Mouse (Mus musculus): ENCODE data around the gene Nup153. TPM values are rescaled to one million over a fixed set of nuclear protein-coding genes. Genes with fewer than 3 reads are reported as not detected.

Gene Nup153
- polyA plus RNA-seq, 1 experiment from 2014 or later, result 37.5 TPM

DNA sequence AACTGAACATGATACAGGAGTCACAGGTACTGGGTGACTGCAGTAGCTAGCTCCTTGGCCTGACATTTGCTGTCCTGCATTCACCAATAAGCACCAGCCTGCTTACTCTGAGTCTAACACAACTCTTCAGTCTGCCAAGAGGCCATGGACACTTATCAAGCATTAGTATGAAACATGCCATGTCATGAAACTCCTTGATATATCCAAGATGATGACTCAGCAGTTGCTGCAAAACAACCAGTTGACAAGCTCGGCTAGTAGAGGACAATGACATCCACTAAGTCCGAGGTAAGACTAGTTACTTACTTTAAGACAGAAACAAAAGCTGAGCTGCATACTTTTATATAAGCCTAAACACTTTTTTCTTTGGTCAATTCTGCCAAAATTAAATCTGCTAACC, 2.5 kb downstream of the Nup153 start:
- no peaks in the 10 kb centered on the region for H3K36me3 ChIP-seq (replicated peaks)
- peak overlapping the region; percentile 99 for H3K4me3 ChIP-seq
- no peak overlapping the region for H3K27ac ChIP-seq
- peaks cover 26% of the 10 kb centered on the region for H3K4me1 ChIP-seq
- H3K27me3 ChIP-seq (ENCODE audit: poor library complexity, severe bottlenecking), result no peaks in the 10 kb centered on the region
- no peaks in the 10 kb centered on the region for H3K9me3 ChIP-seq
- 40% methylated on average over 2 of the region's 2 CpGs for WGBS
- no peak for DNase-seq (ENCODE audit: extremely low spot score, low spot score)

DNA sequence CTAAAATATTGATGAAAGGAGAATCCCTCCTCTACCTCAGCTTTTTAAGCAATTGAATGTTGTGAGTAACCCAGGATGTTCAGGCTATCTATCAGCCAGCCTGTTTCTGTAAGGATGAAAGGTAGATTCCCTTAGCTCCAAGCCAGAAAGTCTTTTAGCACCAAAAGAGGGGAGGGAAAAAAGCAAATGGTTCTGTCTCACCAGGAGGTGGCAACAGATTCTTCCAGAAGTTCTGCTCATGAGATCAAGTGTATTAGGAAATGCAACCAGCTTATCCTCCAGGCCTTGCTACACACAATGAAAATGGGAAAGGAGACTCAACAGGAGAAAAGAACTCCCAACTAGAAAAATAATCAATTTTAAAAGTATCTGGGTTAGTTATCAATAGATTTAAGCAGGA, 3.4 kb downstream of the Nup153 start:
- H3K4me3 ChIP-seq, result peak overlapping the region; percentile 99; the same call in 1 of the 2 replicates
- H3K4me1 ChIP-seq, result peaks cover 26% of the 10 kb centered on the region
- H3K9me3 ChIP-seq, result no peaks in the 10 kb centered on the region
- DNase-seq (ENCODE audit: extremely low spot score, low spot score), result no peak
- H3K36me3 ChIP-seq (replicated peaks), result peaks cover 7% of the 10 kb centered on the region
- H3K27ac ChIP-seq, result no peak overlapping the region
- H3K27me3 ChIP-seq (ENCODE audit: poor library complexity, severe bottlenecking), result no peaks in the 10 kb centered on the region

DNA sequence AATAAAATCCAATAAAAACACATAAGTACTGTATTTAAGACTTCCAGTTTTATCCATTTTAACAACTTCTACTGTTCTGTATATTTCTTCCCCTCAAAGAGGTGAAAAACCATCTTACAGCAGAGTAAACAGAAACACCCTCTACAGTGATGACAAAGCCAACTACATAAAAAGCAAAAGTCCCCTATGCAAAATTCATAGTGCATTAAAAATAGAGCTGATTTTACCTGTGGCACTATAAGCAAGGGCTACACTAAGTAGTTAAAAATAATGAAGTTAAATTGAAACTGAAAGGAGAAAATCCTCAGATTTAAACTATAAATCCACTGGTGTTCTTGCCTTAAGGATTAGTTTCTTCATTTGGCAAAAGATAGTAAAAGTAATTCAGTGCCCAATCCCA, 6.7 kb downstream of the Nup153 start:
- H3K27ac ChIP-seq, result no peak overlapping the region
- peaks cover 21% of the 10 kb centered on the region for H3K4me1 ChIP-seq
- DNase-seq (ENCODE audit: extremely low spot score, low spot score), result no peak
- H3K9me3 ChIP-seq, result no peaks in the 10 kb centered on the region
- no peak overlapping the region for H3K4me3 ChIP-seq
- peaks cover 21% of the 10 kb centered on the region for H3K36me3 ChIP-seq (replicated peaks)
- H3K27me3 ChIP-seq (ENCODE audit: poor library complexity, severe bottlenecking), result no peaks in the 10 kb centered on the region

DNA sequence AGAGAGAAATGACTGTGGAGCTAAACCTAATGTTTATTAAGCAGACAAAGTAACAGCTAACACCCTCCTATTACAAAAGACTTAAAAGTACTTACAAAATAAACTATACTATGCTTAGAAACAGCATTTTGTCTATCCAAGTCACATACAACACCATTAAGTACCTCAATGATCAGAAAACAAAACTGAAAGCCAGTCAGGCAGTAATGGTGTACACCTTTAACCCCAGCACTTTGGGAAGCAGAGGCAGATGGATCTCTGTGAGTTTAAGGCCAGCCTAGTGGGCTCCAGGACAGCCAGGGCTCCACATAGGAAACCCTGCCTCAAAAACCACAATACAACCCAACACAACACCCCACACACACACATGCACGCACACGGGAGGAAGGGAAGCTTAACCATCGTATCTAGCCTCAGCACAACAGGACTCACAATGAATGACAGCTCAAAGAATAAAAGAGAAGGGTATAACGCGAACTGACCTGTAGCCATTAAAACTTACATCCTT, 8.8 kb downstream of the Nup153 start:
- no peak overlapping the region for H3K27ac ChIP-seq
- peaks cover 40% of the 10 kb centered on the region for H3K36me3 ChIP-seq (replicated peaks)
- no peaks in the 10 kb centered on the region for H3K27me3 ChIP-seq (ENCODE audit: poor library complexity, severe bottlenecking)
- no peak overlapping the region for H3K4me3 ChIP-seq
- H3K4me1 ChIP-seq, result 0 out of 2 replicates have a peak, but pooled peaks cover 3% of the 10 kb centered on the region
- H3K9me3 ChIP-seq, result no peaks in the 10 kb centered on the region
- WGBS, result 91% methylated on average over 5 of the region's 5 CpGs
- DNase-seq (ENCODE audit: extremely low spot score, low spot score), result no peak

DNA sequence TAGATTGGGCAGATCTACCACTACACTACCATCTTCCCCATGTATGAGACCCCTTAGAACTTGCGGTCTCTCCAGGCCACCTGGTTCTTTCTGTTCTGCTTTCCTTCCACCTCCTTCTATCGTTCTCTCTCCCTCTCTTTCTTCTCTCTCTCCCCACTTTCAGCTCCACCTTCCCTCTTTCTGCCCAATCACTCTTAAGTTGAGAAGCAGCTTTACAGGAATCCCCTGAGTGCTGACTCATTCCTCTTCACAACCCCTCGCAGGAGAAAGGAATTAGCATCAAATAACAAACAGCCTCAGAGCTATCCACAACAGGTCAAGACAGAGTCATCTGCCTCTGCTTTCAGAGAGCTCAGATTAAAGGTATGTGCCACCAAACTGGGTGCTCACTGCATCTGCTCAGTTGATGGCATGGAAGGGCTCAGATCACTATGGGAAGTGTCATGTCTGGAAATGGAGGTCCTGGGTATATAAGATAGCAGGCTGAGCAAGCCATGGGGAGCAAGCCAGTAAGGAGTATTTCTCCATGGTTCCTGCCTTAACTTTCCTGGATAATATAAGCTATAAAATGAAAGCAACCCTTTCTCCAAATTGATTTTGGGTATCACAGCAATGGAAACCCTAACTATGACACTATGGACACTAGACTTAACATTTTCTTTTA, 11.6 kb downstream of the Nup153 start:
- DNase-seq (ENCODE audit: extremely low spot score, low spot score), result no peak
- Histone ChIP-seq H3K27ac (no peak overlapping the region), H3K36me3 (replicated peaks) (peaks cover 68% of the 10 kb centered on the region), H3K4me1 (0 out of 2 replicates have a peak, but pooled peaks cover 3% of the 10 kb centered on the region), H3K27me3 (ENCODE audit: poor library complexity, severe bottlenecking) (no peaks in the 10 kb centered on the region), H3K9me3 (no peaks in the 10 kb centered on the region), H3K4me3 (no peak overlapping the region)
- 81% methylated on average over 3 of the region's 3 CpGs for WGBS

DNA sequence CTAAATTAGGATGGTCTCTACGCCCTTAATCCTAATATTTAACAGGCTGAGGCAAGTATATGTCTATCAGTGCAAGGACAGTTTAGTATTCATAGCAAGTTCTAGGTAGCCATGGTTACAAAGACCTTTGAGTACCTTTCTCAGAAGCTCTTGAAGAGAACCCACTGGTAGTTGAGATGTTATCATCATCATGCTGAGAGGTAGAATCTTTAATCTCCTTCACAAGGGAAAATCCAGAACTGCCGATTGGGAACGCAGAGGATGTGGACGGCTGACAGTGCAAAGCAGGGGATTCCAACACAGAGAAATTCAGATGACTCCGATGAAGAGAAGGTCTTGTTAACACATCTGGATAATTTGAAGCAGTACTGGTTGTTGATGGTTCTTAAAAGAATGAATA, 14.3 kb downstream of the Nup153 start:
- Histone ChIP-seq H3K4me3 (no peak overlapping the region), H3K4me1 (no peaks in the 10 kb centered on the region), H3K36me3 (replicated peaks) (peaks cover 86% of the 10 kb centered on the region), H3K27ac (no peak overlapping the region), H3K9me3 (no peaks in the 10 kb centered on the region), H3K27me3 (ENCODE audit: poor library complexity, severe bottlenecking) (no peaks in the 10 kb centered on the region)
- WGBS, result 95% methylated on average over 5 of the region's 5 CpGs
- no peak for DNase-seq (ENCODE audit: extremely low spot score, low spot score)

DNA sequence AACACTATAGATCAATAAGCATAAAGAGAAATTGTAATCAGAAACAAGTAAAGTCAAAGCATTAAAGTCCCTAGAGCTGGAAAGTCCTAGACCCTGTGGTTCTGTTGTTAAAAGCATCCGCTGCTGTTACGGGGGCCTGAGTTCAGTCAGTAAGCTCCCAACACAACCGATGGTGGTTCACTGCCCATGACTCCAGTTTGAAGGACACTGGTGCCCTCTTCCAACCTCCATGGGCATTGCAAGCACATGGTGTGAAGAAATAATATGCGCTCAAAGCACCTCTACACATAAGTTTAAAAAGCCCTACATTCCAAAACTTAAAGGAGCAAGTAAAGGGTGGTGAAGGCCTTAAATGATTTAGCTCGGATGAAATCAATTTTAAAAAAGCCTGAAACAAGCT, 24.6 kb downstream of the Nup153 start:
- Histone ChIP-seq H3K4me1 (no peaks in the 10 kb centered on the region), H3K36me3 (replicated peaks) (peaks cover 92% of the 10 kb centered on the region), H3K27ac (no peak overlapping the region), H3K9me3 (no peaks in the 10 kb centered on the region), H3K27me3 (ENCODE audit: poor library complexity, severe bottlenecking) (no peaks in the 10 kb centered on the region), H3K4me3 (no peak overlapping the region)
- WGBS, result 88% methylated on average over 5 of the region's 5 CpGs
- no peak for DNase-seq (ENCODE audit: extremely low spot score, low spot score)

DNA sequence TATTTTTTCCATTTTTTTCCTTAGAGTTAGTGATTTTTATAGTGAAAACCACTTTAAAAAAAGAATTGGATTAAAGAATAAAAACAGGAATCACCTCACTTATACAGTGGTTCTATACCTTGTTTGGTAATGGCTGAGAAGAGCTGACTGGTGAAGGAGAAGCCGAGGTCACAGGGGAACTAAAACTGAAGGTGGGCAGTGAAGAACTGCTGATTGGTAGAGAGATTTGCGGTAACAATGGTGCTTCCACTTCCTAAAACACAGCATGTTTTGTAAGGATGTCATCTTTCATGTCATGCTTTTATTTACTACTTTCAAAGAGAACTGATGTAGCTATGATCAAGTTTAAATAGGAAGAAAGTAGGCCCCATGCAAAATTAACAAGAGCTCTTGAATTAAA, 26.3 kb downstream of the Nup153 start:
- Histone ChIP-seq H3K27me3 (ENCODE audit: poor library complexity, severe bottlenecking) (no peaks in the 10 kb centered on the region), H3K4me1 (no peaks in the 10 kb centered on the region), H3K27ac (no peak overlapping the region), H3K36me3 (replicated peaks) (peaks cover 93% of the 10 kb centered on the region), H3K4me3 (no peak overlapping the region), H3K9me3 (no peaks in the 10 kb centered on the region)
- 93% methylated on average over 2 of the region's 2 CpGs for WGBS
- DNase-seq (ENCODE audit: extremely low spot score, low spot score), result no peak

DNA sequence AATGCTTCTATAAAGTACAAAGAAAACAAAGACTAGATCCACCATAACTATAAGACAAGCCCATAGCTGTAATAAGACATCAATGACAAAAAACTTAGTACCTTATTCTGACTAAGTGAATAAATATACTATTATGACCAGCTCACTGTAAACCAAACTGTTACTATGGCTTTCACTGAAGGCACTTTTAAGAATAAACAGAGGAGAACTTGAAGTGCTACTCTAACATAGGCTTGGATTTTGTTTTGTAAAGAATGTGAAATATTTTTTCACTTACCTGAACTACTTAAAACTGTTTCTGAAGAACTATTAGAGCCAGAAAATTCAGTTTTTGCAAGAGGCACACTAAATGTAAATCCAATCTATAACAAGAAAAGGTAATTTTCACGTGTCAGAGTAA, 28.4 kb downstream of the Nup153 start:
- H3K36me3 ChIP-seq (replicated peaks), result peaks cover 95% of the 10 kb centered on the region
- no peaks in the 10 kb centered on the region for H3K9me3 ChIP-seq
- H3K27ac ChIP-seq, result no peak overlapping the region
- WGBS, result 89% methylated on average over 1 of the region's 1 CpGs
- peaks cover 4% of the 10 kb centered on the region; the same call in 1 of the 2 replicates for H3K4me1 ChIP-seq
- no peak overlapping the region for H3K4me3 ChIP-seq
- DNase-seq (ENCODE audit: extremely low spot score, low spot score), result no peak
- H3K27me3 ChIP-seq (ENCODE audit: poor library complexity, severe bottlenecking), result no peaks in the 10 kb centered on the region

DNA sequence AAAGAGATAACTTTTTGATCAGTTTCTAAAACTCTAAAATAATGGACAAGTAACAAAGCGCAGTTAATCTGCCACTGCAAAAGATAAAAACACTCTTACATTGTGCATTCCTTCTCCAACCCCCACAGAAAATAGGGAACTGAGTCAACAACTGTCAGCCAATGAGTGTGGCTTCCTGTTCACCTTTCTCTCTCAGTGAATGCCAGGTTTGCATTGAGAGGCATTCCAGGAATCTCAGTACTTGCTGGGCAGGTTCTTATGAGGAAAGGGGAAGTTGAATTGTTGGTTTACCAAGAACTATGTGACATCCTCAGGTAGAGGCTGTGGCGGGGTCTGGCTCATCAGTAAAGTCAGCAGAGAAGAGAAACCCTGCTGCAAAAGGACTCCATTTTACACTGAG, 31.0 kb downstream of the Nup153 start:
- H3K4me1 ChIP-seq, result peaks cover 4% of the 10 kb centered on the region; the same call in 1 of the 2 replicates
- H3K27me3 ChIP-seq (ENCODE audit: poor library complexity, severe bottlenecking), result no peaks in the 10 kb centered on the region
- no peaks in the 10 kb centered on the region for H3K9me3 ChIP-seq
- 81% methylated on average over 2 of the region's 2 CpGs for WGBS
- H3K4me3 ChIP-seq, result no peak overlapping the region
- H3K36me3 ChIP-seq (replicated peaks), result peaks cover 97% of the 10 kb centered on the region
- H3K27ac ChIP-seq, result no peak overlapping the region
- DNase-seq (ENCODE audit: extremely low spot score, low spot score), result no peak

DNA sequence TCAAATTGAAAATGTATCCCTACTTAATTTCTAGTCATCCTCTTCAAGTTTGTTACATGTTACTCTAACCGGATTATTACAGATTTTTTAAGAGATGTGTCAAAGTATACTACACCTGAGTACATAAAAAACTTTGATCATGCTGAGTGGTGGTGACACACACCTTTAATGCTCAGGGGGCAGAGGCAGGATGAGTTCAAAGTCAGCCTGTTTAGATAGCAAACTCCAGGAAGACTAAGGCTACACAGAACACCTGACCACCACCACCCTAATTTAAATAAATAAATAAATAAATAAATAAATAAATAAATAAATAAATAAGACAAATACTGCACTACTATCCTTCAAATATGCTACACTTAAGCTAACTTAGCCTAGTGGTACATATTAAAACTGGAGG, 31.8 kb downstream of the Nup153 start:
- Histone ChIP-seq H3K36me3 (replicated peaks) (peaks cover 97% of the 10 kb centered on the region), H3K9me3 (no peaks in the 10 kb centered on the region), H3K27me3 (ENCODE audit: poor library complexity, severe bottlenecking) (no peaks in the 10 kb centered on the region), H3K27ac (no peak overlapping the region), H3K4me3 (no peak overlapping the region), H3K4me1 (peaks cover 4% of the 10 kb centered on the region; the same call in 1 of the 2 replicates)
- DNase-seq (ENCODE audit: extremely low spot score, low spot score), result no peak
- 91% methylated on average over 1 of the region's 1 CpGs for WGBS

DNA sequence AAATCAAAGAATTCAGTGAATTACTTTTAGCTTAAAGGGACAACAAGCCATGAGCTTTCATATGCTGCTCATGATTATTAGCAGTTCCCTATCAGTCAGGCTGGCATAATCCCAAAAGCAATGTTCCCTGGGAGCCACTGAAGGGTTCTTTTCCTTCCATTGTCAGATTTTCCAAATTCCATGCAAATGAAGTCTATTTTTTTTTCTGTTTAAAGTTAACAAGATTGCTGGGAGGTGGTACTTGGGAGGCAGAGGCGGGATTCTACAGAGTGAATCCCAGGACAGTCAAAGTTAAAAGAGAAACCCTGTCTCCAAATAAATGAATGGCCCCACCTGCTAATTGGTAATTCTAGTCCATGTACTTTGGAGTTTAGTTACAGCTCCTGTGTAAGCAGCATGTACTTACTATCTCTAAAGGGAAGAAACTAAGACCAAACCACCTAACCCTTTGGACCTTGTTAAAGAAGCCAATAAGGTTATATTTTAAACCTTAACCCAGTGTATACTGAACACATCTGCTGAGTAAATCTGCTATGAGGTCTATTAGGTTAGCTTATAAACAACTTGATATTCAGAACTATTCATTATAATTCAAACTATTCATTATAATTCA, 32.3 kb downstream of the Nup153 start:
- no peak for DNase-seq (ENCODE audit: extremely low spot score, low spot score)

DNA sequence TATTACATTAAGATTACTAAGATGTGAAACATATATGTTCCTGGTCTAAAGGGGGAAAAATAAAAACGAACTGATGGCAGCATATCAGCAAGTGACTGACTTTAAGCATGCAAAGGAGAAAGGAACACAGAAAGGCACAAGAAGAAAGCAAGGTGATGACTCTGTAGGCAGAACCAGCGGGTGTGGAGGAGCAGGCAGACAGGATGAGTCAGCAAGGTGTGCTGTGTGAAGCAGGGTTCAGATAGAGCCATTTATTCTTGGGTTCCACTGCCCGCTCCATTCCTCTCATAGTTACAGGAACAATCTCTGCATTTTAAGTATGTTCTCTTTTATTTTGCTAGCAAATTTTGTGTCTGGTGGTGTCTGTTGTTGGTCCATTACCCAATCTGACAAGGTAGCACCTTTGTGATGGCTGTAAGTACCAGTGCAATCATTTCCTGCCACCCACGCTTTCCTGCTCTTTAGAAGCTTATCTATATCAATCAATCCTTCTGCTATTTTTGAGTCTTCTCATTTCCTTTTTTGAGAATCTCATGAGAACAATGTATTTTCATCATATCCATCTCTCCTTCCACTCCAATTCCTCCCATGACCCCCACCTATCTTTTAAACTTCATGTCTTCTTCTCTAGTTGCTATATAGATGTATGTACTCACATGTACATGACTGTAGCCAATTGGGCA, 37.0 kb downstream of the Nup153 start:
- peaks cover 100% of the 10 kb centered on the region for H3K36me3 ChIP-seq (replicated peaks)
- no peak overlapping the region for H3K4me3 ChIP-seq
- no peak overlapping the region for H3K27ac ChIP-seq
- no peaks in the 10 kb centered on the region for H3K9me3 ChIP-seq
- no peak for DNase-seq (ENCODE audit: extremely low spot score, low spot score)
- H3K4me1 ChIP-seq, result peaks cover 4% of the 10 kb centered on the region; the same call in 1 of the 2 replicates
- WGBS, result 92% methylated on average over 4 of the region's 4 CpGs
- no peaks in the 10 kb centered on the region for H3K27me3 ChIP-seq (ENCODE audit: poor library complexity, severe bottlenecking)

More for the DNA sequence above, 32.3 kb downstream of the Nup153 start:
- Histone ChIP-seq H3K27me3 (ENCODE audit: poor library complexity, severe bottlenecking) (no peaks in the 10 kb centered on the region), H3K4me3 (no peak overlapping the region), H3K4me1 (peaks cover 4% of the 10 kb centered on the region; the same call in 1 of the 2 replicates), H3K9me3 (no peaks in the 10 kb centered on the region), H3K36me3 (replicated peaks) (peaks cover 97% of the 10 kb centered on the region), H3K27ac (no peak overlapping the region)
- 94% methylated on average over 1 of the region's 1 CpGs for WGBS
